ENCODE assay signal across 22 mouse cellular contexts in genomic region chr2:151911751-151912150, GRCm38 (mm10). TPM values are rescaled to one million over a fixed set of nuclear protein-coding genes. Genes with fewer than 3 reads are reported as not detected.
DNase-seq lines count a peak whose midpoint lies in the region; ATAC-seq and TF ChIP-seq lines count a peak whose summit lies in the region.
"Had no signal": no experiment of that assay in that cellular context is flagged by ENCODE, and none has a peak within 500 bp of the region (broad histone marks: within the 10 kb centered on the region; RNA-seq: fewer than 3 reads in every experiment).

No protein-coding gene starts in this region.

- 0 out of 2 replicates have a peak overlapping the region, but pooled peaks have one; percentile 2 for H3K9ac ChIP-seq in intestine, embryonic 16.5 days (ENCODE audit: low read depth, low read length)
- no peak overlapping the region for H3K9ac ChIP-seq in intestine, embryonic 15.5 days
- no peak overlapping the region for H3K9ac ChIP-seq in stomach, postnatal 0 days (ENCODE audit: low read length)
- H3K9ac ChIP-seq: forebrain, embryonic 15.5 days; heart, embryonic 15.5 days; hindbrain, embryonic 15.5 days had no signal

- no peak overlapping the region for H3K4me2 ChIP-seq in intestine, embryonic 16.5 days (ENCODE audit: low read depth, low read length)
- H3K4me2 ChIP-seq in intestine, embryonic 15.5 days (replicated peaks) = no peak overlapping the region
- H3K4me2 ChIP-seq in stomach, postnatal 0 days (replicated peaks; ENCODE audit: low read depth) = no peak overlapping the region
- H3K4me2 ChIP-seq: embryonic facial prominence, embryonic 13.5 days; forebrain, embryonic 15.5 days; heart, embryonic 11.5 days; heart, embryonic 15.5 days; hindbrain, embryonic 15.5 days had no signal

- peak; percentile 31 for DNase-seq in 3134 (ENCODE audit: extremely low read depth, insufficient read length, low spot score)
- no peak for DNase-seq in embryonic facial prominence, embryonic 10.5 days (ENCODE audit: low spot score)
- DNase-seq in stomach, postnatal 0 days (ENCODE audit: low spot score) = no peak
- DNase-seq: adrenal gland, postnatal 10 days; B cell, adult 2 months; cerebellum, adult 11 months; cerebellum, adult 9-10 months; cerebellum, postnatal 25 days; heart, adult 18-20 months; heart, postnatal 14 days; kidney, adult 11 months had no signal

- WGBS in intestine, embryonic 16.5 days = 81% methylated on average over 3 of the region's 3 CpGs
- 73% methylated on average over 3 of the region's 3 CpGs for WGBS in intestine, embryonic 15.5 days
- 78% methylated on average over 3 of the region's 3 CpGs for WGBS in embryonic facial prominence, embryonic 10.5 days
- WGBS in stomach, postnatal 0 days = 82% methylated on average over 3 of the region's 3 CpGs

- no peaks in the 10 kb centered on the region for H3K36me3 ChIP-seq in intestine, embryonic 16.5 days (ENCODE audit: control insufficient read depth, insufficient read depth, low read length)
- H3K36me3 ChIP-seq in intestine, embryonic 15.5 days = no peaks in the 10 kb centered on the region
- no peaks in the 10 kb centered on the region for H3K36me3 ChIP-seq in E14TG2a.4 (ENCODE audit: insufficient read depth, low read length)
- H3K36me3 ChIP-seq in embryonic facial prominence, embryonic 10.5 days (replicated peaks) = no peaks in the 10 kb centered on the region
- no peaks in the 10 kb centered on the region for H3K36me3 ChIP-seq in stomach, postnatal 0 days (ENCODE audit: control insufficient read depth, insufficient read depth, low read length)
- H3K36me3 ChIP-seq: embryonic facial prominence, embryonic 13.5 days; forebrain, embryonic 15.5 days; heart, embryonic 15.5 days; hindbrain, embryonic 10.5 days; hindbrain, embryonic 15.5 days had no signal

- TF ChIP-seq EP300 in stomach, postnatal 0 days (optimal IDR thresholded peaks at IDR 0.05) = no peak

- H3K27me3 ChIP-seq in intestine, embryonic 16.5 days (replicated peaks; ENCODE audit: control insufficient read depth, insufficient read depth, low read length) = 0 out of 2 replicates have a peak, but pooled peaks cover 3% of the 10 kb centered on the region
- no peaks in the 10 kb centered on the region for H3K27me3 ChIP-seq in intestine, embryonic 15.5 days (replicated peaks)
- peaks cover 45% of the 10 kb centered on the region for H3K27me3 ChIP-seq in E14TG2a.4 (ENCODE audit: insufficient read depth, low read length)
- H3K27me3 ChIP-seq in embryonic facial prominence, embryonic 10.5 days (replicated peaks; ENCODE audit: low read depth, poor library complexity, severe bottlenecking) = no peaks in the 10 kb centered on the region
- H3K27me3 ChIP-seq in stomach, postnatal 0 days (ENCODE audit: control insufficient read depth, insufficient read depth, low read length) = no peaks in the 10 kb centered on the region
- H3K27me3 ChIP-seq: embryonic facial prominence, embryonic 13.5 days; forebrain, embryonic 15.5 days; hindbrain, embryonic 15.5 days had no signal

- no peak overlapping the region for H3K4me3 ChIP-seq in intestine, embryonic 16.5 days (ENCODE audit: low read length)
- H3K4me3 ChIP-seq in intestine, embryonic 15.5 days (replicated peaks) = no peak overlapping the region
- peak overlapping the region; percentile 61 for H3K4me3 ChIP-seq in E14TG2a.4 (replicated peaks; ENCODE audit: low read length)
- H3K4me3 ChIP-seq in embryonic facial prominence, embryonic 10.5 days = no peak overlapping the region
- H3K4me3 ChIP-seq in stomach, postnatal 0 days (ENCODE audit: low read depth, low read length) = no peak overlapping the region
- H3K4me3 ChIP-seq: embryonic facial prominence, embryonic 13.5 days; forebrain, embryonic 15.5 days; heart, embryonic 15.5 days; hindbrain, embryonic 10.5 days; hindbrain, embryonic 15.5 days had no signal

- H3K27ac ChIP-seq in intestine, embryonic 16.5 days (ENCODE audit: low read length) = no peak overlapping the region
- H3K27ac ChIP-seq in intestine, embryonic 15.5 days = no peak overlapping the region
- H3K27ac ChIP-seq in embryonic facial prominence, embryonic 10.5 days (replicated peaks) = peak overlapping the region; percentile 78; the same call in 1 of the 2 replicates
- no peak overlapping the region for H3K27ac ChIP-seq in stomach, postnatal 0 days (replicated peaks)
- H3K27ac ChIP-seq: forebrain, embryonic 15.5 days; heart, embryonic 15.5 days; hindbrain, embryonic 15.5 days had no signal

- no peak for TF ChIP-seq CTCF in E14TG2a.4 (conservative IDR thresholded peaks at IDR 0.05; ENCODE audit: low read length)
- no peak for TF ChIP-seq CTCF in stomach, postnatal 0 days (IDR thresholded peaks at IDR 0.05; ENCODE audit: low read depth)

- no peaks in the 10 kb centered on the region for H3K9me3 ChIP-seq in intestine, embryonic 16.5 days (ENCODE audit: control insufficient read depth, low read length)
- H3K9me3 ChIP-seq in intestine, embryonic 15.5 days = no peaks in the 10 kb centered on the region
- H3K9me3 ChIP-seq in E14TG2a.4 (ENCODE audit: low read length) = no peaks in the 10 kb centered on the region
- no peaks in the 10 kb centered on the region for H3K9me3 ChIP-seq in embryonic facial prominence, embryonic 10.5 days
- H3K9me3 ChIP-seq in stomach, postnatal 0 days (ENCODE audit: control insufficient read depth, low read length) = no peaks in the 10 kb centered on the region
- H3K9me3 ChIP-seq: embryonic facial prominence, embryonic 13.5 days; forebrain, embryonic 15.5 days; heart, embryonic 15.5 days; hindbrain, embryonic 10.5 days; hindbrain, embryonic 15.5 days had no signal

- H3K4me1 ChIP-seq in intestine, embryonic 16.5 days (ENCODE audit: control insufficient read depth, insufficient read depth, low read length) = peaks cover 20% of the 10 kb centered on the region
- H3K4me1 ChIP-seq in intestine, embryonic 15.5 days (replicated peaks) = peaks cover 21% of the 10 kb centered on the region
- H3K4me1 ChIP-seq in E14TG2a.4 (replicated peaks; ENCODE audit: low read depth, low read length) = peaks cover 13% of the 10 kb centered on the region
- H3K4me1 ChIP-seq in embryonic facial prominence, embryonic 10.5 days = peaks cover 44% of the 10 kb centered on the region
- peaks cover 12% of the 10 kb centered on the region for H3K4me1 ChIP-seq in stomach, postnatal 0 days (replicated peaks; ENCODE audit: control insufficient read depth, insufficient read depth)
- H3K4me1 ChIP-seq: forebrain, embryonic 15.5 days had no signal

- no peak for ATAC-seq in intestine, embryonic 16.5 days
- no peak for ATAC-seq in intestine, embryonic 15.5 days
- no peak for ATAC-seq in activated CD4-positive, CD25-positive, alpha-beta regulatory T cell, adult 4 months
- no peak for ATAC-seq in stomach, postnatal 0 days (ENCODE audit: low FRiP score, low TSS enrichment)
- ATAC-seq: CD4-positive, CD25-positive, alpha-beta regulatory T cell, adult 4 months; forebrain, embryonic 15.5 days had no signal

RNA-seq across cellular contexts. Expression of gene Angpt4, which starts 0.7 kb away (rescaled TPM):
- 0.89 and 1.0 TPM in 2 replicates for polyA plus RNA-seq in intestine, embryonic 16.5 days (2015; fragmentation: Nextera tagmentation; extraction: Ambion mirVana)
- 0.63 and 1.1 TPM in 2 replicates for polyA plus RNA-seq in intestine, embryonic 15.5 days (2015; fragmentation: Nextera tagmentation; extraction: Ambion mirVana)
- 0.27 and 0.73 TPM in 2 replicates for polyA plus RNA-seq in embryonic facial prominence, embryonic 10.5 days (2016; fragmentation: Nextera tagmentation; extraction: Ambion mirVana)
- not detected for polyA plus RNA-seq in activated CD4-positive, CD25-positive, alpha-beta regulatory T cell, adult 4 months (2017; shearing (Covaris generic))
- 0.42 and 0.45 TPM in 2 replicates for polyA plus RNA-seq in stomach, postnatal 0 days (2015; fragmentation: Nextera tagmentation; extraction: Ambion mirVana)
- polyA plus RNA-seq: CD4-positive, CD25-positive, alpha-beta regulatory T cell, adult 4 months; forebrain, embryonic 15.5 days had no signal
